Mouse (Mus musculus): ENCODE measurements around the gene Echdc1.
A peak's percentile ranks its signal among the peaks of the same experiment; 100 is the strongest.
"Not testable (repeated sequence)": the region's sequence is repeated elsewhere in the genome, so short reads cannot be mapped to it uniquely, and the experiment has no call there.

Echdc1 gene

DNA sequence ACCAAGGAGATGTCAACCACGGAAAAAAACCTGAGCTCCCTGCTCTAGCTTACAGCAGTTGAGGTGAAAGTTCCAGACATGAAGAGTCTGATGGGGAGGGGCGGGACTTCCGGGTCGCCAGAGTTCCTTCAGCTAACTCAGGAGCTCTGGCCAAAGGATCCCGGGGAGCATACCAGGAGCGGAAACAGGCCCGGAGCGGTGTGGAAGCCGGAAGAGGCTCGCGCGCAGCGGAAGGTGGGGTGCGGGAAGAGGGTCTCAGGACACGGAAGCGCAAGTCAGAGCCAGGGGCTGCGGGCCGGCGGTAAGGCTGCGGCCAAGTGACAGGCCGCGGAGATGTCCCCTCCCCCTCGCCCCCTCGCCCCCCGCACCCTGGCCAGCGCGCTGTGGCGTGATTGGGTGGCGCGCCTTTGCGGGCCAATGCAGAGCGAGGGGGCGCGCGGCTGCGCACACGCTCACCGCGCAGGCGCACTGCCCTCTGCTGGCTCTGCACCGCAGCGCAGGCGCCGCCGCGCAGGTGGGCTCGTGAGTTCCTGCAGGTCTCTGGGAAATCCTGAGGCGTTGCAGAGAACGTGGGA lies at the start of gene Echdc1:
Gene Echdc1 (plus strand): TSS at position 103 of the 575 bp plus-strand sequence.
- peak; percentile 83 for DNase-seq (ENCODE audit: low spot score)

DNA sequence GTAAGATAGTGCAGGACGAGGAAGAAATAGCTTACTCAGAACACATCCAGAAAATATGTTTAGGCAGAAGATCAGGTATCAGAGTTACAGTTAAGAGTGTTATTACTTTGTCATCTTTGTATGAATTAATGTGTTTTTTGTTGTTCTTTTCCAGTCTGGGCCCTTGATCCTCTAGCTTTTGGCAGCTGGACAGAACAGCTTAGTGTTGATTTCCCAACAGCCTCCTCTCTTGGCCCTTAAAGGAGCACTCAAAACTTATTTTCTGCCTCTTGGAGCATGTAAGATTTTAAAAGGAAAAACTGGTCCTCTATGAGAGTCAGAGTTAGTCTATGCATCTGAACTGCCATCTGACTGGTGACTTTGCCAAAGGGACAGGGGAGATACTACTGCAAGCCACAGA lies 31.2 kb upstream of the Echdc1 start:
- no peak for DNase-seq (ENCODE audit: low spot score)

DNA sequence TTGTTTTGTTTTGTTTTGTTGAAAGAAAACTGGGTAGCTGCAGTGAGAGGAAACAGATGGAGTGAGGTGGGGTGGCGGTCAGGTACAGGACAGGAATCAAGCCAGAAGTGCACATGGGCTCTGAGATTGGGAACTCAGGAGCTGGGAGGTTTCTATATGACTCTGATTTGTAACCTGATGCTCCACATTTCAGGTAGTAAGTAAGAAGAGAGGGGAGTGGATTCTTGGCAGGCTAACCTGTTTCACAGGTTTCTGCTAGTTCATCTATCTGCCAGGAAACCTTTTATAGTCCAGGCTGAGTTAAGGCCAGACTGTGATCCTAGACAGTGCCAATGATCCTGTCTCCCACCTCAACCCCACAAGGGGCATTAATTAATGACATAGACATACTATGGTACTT lies 27.2 kb upstream of the Echdc1 start:
- no peak for DNase-seq (ENCODE audit: low spot score)

- no peak for DNase-seq (ENCODE audit: low spot score)
Observed at GRCm38 (mm10) chr10:29302230-29302629, 10.7 kb upstream of the Echdc1 start.

DNA sequence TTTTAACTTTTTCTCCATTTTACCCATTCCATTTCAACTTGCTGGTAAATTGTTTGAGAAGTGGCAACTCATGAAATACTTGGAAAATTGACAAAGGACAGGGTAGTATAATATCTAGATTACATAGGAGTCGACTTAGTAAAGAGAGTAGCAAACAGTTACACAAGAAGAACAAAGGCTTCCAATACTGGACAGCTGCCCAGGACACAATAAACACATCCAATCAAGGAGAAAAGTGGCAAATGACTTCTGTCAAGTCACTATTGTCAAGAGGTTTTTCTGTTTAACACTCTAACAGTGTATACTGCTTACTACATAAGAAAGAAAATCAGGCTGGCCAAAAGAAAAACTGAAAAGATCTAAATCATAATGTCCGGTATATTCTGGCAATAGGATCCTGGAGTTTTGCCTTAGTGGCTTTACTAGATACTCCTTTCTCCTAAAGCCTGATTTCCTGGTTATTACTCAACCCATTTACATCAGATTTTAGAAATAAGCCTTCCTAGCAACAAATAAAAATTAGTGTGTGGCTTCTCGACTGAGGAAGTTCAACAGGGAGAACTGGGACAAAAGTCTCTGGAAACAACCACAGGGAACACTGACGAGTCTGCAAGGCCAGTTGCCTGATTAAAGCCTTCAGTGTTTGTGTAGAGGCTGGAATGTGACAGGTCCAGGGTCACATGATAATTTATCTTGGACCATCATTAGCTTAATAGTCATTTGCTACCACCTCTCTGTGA lies 1.3 kb upstream of the Echdc1 start:
- DNase-seq (ENCODE audit: low spot score), result no peak

DNA sequence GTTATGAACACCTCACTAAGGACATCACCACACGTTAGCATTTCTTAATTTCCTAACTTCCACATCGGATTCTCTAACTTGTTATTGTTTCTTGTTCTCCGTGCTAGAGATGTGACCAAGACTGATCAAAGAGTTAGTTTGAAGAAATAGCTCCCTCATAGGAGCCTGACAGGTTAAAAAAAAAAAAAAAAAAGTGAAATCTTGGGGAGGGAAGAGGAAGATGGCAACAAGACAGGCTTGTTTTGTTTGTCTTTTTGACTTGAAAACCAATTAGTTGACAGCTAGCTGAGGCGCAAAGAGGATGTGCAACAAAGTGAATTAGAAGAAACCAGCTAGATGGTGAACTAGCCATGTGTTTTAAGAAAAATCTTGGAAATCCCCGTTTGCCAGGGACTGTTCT lies 939 bp downstream of the Echdc1 start:
- DNase-seq (ENCODE audit: low spot score), result no peak

GRCm38 (mm10) chr10:29324817-29325216 lies 11.9 kb downstream of the Echdc1 start:
- DNase-seq (ENCODE audit: low spot score), result no peak

DNA sequence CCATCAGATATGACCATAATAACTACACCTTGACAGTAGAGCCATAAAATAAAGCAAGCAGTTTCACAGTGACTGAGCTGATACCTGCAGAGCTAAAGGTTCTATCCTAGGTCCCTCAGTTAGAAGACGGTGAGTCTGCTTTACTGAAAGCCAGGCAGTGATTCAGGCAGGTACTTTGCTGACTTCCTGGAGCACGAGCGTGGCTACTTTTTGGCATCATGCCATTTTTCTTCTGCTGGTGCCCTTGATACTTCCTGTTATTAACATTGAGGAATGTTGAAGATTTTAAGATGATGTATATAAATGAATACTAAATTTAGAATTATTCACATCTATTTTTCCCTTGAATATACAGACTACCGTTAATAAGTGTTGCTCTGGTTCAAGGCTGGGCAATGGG lies 20.9 kb downstream of the Echdc1 start:
- DNase-seq (ENCODE audit: low spot score), result no peak

DNA sequence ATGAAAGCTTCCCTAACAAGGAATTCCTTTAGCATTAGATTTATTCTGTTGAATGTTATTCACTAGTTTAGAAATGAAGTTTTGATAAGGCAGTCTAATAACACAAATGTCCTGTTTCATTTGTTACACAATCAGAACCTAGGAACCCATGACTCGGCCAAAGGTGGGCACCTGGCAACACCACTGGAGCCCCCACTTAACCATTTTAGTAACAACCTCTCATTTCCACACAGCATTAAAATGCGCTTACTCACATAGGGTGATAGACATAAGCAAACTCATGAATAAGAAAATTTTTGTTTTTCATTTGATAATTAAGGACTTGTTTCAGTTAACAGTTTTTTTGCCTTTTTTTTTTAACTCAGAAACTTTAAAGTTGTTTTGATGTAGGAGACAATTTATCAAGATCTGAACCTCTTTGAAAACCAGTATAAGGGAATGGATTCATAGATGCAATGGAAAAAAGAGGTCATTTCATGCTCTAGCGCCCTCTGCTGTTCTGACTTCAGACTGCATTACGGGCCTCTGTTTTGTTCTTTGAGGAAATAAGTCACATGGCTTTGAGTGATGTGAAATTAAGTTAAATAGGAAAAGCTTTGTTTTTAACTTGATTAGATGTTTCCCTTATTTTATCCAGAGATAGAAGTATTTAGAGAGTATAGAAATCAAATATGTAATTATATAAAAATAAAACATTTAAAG lies 25.5 kb downstream of the Echdc1 start:
- peak; percentile 51 for DNase-seq (ENCODE audit: low spot score)

GRCm38 (mm10) chr10:29344232-29344631 lies 31.3 kb downstream of the Echdc1 start:
- DNase-seq (ENCODE audit: low spot score), result no peak

DNA sequence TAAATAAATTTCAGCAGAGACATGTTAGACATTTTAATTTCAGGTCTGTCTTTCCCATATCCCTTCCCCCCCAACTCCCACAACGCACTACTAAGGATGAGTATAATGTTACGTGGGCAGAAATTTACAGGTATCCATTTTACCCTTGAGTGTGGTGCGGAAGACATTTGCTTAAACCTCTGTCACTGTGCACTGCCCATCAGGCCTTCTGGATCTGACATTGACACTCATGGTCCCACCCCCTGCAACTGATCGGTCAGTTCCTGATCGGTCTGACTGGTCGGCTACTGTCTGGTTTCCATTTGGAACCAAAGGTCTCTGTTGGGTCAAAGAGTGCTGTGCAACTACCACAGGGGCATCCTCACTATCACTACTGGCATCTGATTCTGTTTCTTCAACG lies 33.7 kb downstream of the Echdc1 start:
- DNase-seq (ENCODE audit: low spot score), result no peak

DNA sequence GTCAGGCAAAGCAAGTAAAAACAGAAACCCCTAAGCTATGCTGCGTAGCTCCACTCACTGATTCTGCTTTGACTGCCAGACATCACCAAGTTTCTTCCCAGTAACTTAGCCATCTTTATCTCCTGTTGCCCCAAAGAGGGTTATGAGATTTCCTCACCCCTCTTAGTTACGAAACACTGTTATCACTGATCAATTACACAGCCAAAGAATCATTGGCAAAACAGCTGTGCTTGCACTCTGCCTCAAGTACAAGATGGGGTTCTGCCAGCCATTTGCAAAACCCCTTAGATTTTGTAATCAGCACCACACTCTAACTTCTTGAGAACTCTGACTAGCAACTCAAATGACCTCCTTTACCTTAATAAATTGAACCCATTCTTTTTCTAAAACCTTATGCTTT lies 38.5 kb downstream of the Echdc1 start:
- no peak for DNase-seq (ENCODE audit: low spot score)

DNA sequence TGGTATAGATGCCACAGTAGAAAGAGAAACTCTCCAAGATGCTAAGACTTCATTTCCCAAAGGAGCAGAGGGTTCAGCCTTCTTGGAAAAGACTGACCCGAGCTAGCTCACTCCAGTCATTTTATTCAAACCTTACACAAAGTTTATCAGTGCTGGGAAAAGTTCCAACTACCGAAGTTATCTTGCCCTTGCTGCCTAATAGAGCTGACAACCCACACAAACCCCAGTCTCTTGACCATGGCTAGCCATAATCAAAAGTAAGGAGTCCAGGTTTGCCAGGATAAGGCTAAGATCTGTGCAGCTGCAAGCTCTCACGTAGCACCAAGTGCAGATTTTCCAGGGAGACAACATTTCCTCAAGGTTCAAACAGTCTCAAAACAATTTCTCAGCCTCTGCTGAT lies 39.6 kb downstream of the Echdc1 start:
- no peak for DNase-seq (ENCODE audit: low spot score)

- DNase-seq (ENCODE audit: low spot score), result peak; percentile 17
Observed at GRCm38 (mm10) chr10:29354183-29354582, 41.2 kb downstream of the Echdc1 start.

GRCm38 (mm10) chr10:29361095-29361463 lies 48.1 kb downstream of the Echdc1 start:
- no peak for DNase-seq (ENCODE audit: low spot score)

DNA sequence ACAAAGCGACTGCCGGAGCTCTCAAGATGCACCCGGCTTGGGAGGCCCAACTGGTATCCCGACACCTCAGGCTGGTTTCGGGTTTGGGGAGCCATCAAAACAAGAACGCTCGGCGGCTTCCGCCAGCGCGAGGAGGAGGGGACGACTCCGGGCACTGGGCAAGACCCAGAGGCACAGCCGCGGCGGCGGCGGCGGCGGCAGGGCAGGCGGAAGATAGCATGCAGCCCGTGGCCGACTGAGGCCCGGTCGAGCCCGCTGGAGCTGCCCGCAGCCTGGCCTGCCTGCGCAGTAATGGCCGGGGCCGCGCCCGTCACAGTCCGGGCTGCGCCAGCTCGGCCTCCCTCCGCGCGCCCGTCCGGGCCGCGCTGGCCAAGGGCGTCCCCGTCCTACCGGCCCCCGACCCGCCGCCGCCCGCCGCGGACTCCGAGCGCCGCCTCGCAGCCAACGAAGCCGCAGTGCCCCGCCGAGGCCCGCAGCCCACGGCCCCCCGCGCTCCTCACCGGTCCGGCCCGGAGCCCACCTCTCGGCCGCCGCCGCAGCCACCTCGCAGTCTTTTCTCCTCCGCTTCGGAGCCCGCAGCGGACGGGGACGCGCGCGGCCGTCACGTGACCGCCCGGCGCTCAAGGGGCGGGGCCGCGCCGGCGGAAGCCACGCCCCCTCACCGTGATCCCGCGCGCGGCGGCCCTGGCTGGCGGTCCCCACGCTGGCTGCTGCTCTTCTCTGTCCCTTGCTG lies 48.7 kb downstream of the Echdc1 start:
- peak; percentile 82 for DNase-seq (ENCODE audit: low spot score)

- DNase-seq (ENCODE audit: low spot score), result no peak
Observed at GRCm38 (mm10) chr10:29362197-29362900, 49.4 kb downstream of the Echdc1 start, which contains the start of gene Rnf146. Rnf146 (minus strand) TSS chr10:29362442.

DNA sequence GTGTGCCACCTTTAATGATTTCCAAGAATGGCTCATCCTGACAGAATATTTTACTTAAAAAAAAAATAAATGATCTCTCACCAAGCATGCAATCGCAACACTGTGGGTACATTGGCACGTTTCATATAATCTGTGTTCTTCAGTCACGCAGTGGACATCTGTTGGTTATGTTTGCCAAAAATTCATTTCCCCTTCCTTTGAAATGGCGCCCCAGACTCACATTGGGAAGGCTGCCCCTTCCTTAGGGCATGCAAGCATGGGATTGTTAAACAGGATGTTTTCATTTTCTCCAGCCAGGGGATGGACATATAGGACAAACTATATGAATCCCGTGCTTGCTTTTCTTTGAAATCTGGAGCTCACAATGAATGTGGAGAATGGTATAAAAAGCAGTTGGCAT lies 61.1 kb downstream of the Echdc1 start:
- DNase-seq (ENCODE audit: low spot score), result no peak

DNA sequence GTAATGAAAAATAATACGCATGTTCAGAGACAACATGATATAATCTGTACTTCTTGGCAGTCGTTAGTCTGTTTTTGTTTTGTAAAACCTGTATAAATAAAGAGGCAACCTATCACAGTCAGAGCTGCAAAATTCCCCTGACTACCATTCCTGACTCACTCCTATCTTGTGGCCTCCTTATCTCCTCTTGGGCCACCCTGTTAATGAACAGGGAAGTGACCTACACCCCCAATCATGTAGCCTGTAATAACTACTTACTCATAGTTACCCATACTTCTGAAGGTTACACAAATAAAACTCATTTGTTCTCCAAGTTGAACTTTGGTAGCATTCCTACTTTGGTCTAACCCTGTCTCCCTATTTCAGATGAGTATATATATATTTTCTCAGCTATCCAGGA lies 68.6 kb downstream of the Echdc1 start:
- DNase-seq (ENCODE audit: low spot score), result no peak

DNA sequence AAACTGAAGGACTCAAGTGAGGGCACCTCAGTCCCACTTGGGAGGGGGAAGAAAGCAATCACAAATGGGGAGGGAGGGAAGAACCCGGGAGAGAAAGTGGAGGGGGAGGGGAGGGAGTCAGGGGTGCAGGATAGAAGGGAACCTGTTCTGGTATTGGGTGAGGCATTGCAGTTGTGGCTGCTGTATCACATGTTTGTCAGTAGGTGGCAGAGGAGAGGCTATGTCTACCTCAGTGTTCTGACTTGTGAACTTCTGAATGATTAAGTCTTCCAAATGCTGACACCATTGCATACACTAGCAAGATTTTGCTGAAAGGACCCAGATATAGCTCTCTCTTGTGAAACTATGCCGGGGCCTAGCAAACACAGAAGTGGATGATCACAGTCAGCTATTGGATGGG lies 81.9 kb downstream of the Echdc1 start:
- not testable (repeated sequence) for DNase-seq (ENCODE audit: low spot score)
